Mouse (Mus musculus) T-helper 2 cell (primary cell): Measurements from ENCODE around the gene Zfp697.
"Not testable (repeated sequence)": the region's sequence is repeated elsewhere in the genome, so short reads cannot be mapped to it uniquely, and the experiment has no call there.

Source experiments
- in situ Hi-C: fragments of 300-600 bp; cut with MboI, MseI; formaldehyde crosslinking; loops from one replicate; pipeline ENCODE4 v1.15.1; 2025; ENCODE audit warnings: high pct_unique_total_duplicates

Gene Zfp697

DNA sequence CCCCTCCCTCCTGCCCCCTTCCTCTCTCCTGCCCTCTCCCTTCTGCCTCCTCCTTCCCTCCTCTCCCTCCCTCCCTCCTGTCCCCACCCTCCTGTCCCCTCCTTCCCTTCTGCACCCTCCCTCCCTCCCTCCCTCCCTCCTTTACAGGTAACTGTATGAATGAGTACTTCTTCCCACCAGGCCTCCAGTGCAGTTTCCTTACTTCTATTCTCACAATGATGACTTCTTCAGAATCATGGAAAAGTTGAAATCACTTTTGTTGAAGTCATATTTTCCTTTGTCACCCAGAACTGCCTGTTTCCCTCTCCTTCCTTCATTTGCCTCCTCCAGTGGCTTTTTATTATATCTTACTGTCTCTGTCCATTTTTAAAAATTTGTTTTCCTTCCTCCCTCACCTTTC is 231.7 kb downstream of the Zfp697 start:
- in situ Hi-C loops, result loop anchor here (25.0 kb wide), 1 partner anchor 98 kb away; the partner anchor contains the start of gene Hsd3b2

DNA sequence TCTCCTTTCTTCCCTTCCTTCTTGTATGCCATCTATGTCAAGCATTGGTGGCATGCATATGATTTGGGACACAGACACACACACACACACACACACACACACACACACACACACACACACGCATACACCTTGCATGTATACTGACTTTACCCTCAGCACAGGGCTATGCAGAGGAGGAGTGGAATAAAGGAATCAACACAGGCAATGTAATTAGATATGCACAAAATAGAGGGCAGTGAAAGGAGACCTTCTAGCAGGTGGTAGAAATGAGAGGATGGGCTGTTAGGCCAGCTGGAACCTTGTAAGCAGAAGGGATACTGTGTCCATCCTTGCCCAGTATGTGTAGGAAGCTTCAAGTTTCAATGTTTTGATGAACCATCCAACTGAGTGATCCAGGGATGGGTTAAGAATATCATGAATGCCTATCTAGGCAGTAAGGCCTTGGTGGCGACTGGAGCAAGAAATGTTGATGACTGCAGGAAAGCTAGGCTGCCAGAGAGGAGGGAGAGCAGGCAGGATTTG is 232.2 kb downstream of the Zfp697 start:
- in situ Hi-C loops, result loop anchor here (25.0 kb wide), 1 partner anchor 98 kb away; the partner anchor contains the start of gene Hsd3b2

DNA sequence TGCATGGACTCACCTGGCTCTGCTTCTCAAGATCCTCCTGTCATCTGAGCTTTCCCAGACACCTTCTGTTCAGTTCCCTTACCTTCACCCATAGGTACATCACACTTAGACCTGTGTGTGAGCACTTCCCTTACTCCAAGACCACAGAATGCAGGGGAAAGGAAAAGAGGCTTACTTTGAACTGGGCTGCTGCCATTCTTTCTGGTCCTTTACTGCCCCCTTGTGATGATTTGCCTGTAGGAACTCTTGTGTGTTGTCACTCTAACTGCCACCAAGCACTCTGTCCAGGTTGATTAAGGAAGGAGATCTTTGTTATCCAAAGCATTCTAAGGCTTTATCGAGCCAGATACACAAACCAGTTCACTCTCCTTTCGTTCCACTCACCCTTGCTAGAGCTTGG is 234.0 kb downstream of the Zfp697 start:
- in situ Hi-C loops, result loop anchor here (25.0 kb wide), 1 partner anchor 96 kb away; the partner anchor contains the start of gene Hsd3b2

DNA sequence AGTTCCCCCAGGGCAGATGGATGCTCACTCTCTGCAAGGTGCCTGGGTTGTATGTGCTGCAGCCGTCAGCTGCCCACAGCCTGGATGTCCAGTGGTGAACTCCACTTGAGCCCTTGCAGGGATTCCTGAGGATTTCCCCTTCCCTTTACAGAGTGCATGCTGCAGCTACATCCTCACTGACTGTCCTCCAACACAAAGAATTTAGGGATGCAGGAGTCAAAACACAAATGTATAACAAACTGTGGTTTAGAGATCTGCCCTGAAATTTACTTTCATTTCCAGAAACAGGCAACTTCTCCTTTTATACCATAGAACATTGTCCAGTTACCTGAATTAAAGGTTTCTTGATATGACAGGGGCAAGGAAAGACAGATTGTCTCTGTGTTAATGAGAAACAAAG is 234.5 kb downstream of the Zfp697 start:
- in situ Hi-C loops, result loop anchor here (25.0 kb wide), 1 partner anchor 96 kb away; the partner anchor contains the start of gene Hsd3b2

DNA sequence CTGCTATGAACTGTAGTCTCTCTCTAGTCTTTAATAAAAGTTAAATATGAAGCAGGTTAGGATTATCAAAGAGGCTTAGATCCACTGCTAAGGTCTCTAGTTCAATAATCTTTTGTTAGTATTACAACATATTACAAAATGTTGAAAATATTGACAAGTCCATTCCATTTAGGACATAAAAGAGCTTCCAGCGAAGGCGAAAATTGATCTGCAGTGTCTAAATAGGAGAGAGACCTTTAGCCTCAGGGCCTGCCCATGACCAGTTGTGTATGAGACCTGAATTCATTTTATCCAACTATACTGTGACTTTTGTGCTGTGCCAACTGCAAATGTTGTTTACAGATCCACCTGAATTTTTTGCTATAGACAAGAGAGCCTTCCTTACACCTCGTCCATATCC is 247.4 kb downstream of the Zfp697 start:
- in situ Hi-C loops, result no loop called here

DNA sequence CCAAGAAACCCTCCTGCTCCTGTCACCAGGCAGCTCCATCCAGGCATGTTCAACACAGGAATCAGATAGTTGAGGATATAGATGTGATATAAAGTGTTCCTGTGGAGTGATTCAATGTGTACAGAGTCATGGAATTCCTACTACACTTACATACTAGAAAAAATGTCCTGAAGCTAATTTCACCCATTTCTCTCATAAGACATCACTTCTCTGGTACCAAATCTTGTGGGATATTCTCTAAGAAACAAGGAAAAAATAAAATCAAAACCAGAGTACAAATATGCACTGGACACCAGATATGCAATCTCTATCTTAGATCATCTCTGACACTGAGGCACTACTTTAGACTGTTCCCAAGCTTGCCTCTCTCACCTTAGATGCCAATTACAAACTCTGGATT is 247.9 kb downstream of the Zfp697 start, which contains the start of gene Hsd3b5:
Hsd3b5 (minus strand) TSS at position 101 of the 400 bp plus-strand sequence.
- in situ Hi-C loops, result no loop called here

DNA sequence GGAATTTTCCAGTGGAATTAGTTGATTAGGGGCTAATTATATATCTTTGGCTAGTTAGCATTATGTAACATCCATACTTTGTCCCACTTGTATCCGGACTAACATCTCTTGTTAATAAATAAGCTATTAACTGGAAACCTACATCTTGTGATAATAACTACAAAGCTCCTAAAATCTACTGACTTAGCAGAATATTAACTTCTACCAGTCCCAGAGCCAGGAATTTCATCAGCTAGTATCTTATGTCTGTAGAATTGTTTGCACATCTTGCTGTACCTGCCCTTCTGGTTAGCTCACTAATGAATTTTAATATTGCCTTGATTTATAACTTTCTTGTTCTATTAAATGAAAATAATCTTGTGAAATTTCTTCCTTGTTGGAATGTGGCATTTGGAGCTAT is 252.9 kb downstream of the Zfp697 start:
- in situ Hi-C loops, result no loop called here

DNA sequence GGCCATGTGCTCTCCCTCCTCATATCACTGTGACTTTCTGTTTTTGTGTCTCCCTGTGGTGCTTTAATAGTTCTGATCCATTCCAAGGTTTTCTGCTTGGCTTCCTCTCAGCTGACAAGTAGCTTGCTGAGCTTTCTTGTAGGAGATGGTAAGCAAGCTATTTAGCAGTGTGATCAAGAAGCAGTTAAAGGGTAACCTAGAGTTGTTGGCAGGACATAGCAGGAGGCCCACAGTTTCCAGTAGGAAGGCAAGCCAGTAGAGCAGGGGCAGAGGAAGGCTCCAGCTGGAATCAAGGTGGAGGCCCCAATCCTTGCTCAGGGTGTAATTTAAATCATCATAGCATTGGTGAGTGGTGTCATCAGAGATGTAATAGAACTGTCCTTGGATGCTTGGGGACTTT is 298.5 kb downstream of the Zfp697 start:
- in situ Hi-C loops, result no loop called here

DNA sequence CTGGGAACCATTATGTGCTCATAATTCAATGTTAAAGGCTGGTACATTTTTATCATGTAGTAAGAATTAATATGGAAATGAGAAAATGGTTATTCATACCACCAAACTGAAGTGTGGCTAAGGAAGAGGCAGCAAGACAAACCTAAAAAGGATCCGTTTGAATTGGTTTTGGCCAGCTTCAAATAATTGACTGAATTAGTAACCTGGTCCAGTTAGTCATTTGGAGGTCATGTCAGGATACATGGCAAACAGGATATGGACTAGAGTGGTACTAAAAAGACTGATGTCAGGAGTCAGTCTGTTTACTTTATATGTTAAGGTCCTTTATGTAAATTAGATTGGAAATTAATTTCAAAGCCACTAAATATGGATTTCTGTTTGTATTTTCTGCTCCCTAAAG is 300.1 kb downstream of the Zfp697 start:
- in situ Hi-C loops, result no loop called here

DNA sequence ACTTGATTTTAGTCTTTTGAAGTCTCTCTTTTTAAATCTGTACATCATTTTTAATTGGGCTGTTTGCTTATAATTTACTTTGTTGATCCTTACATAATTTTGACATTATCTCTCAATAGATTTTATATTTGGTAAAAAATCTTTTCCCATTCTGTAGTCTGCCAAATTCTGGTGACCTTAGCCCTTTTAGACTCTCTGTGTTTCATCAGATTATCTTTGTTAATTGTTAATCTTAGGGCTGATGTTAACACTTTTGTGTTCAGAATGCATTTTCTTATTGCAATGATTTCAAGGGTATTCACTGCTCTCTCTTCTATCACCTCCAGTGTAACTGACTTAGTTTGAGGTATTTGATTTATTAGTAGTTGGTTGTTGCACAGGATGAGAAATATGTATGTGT is 338.5 kb downstream of the Zfp697 start:
- in situ Hi-C loops, result loop anchor here (25.0 kb wide), 1 partner anchor 108 kb away; no protein-coding TSS in a partner anchor

DNA sequence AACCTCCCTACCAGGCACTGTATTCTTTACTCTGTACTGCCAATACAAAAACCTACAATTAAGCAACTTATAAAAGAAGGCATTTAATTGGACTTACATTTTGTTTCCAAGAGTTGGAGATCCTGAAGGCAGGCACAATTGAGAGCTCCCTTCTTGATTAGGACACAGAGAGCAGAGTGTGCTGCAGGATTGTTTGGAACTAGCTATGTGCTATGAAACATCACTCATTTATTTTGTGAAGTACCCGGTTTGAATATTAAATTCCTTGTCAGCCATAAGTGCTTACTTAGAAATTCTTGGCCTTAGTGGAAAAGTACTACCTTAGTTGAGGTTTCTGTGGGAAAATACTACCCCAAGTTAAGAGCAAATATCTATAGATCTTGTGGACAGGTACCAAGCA is 342.1 kb downstream of the Zfp697 start, which contains the start of gene Hsd3b2:
Hsd3b2 (minus strand) TSS at position 168 of the 400 bp plus-strand sequence.
- in situ Hi-C loops, result loop anchor here (25.0 kb wide), 1 partner anchor 112 kb away; no protein-coding TSS in a partner anchor

DNA sequence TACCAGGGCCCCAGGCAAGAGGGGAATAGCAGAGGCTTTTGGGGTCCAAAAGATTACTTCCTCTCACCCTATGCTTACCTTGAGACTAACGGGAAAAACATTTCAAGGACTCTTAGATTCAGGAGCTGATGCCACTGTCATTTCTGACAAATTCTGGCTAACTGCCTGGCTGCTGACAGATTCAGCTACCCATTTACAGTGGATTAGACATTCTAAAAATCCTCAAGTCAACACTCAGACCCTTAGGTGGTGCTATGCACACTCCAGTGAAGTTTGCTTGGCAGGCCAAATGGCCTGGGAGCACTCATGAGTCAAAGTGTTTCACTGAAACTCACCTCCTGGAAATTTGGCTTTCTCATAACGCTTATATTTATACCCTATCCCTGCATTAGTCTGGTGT is 344.0 kb downstream of the Zfp697 start:
- in situ Hi-C loops, result no loop called here

DNA sequence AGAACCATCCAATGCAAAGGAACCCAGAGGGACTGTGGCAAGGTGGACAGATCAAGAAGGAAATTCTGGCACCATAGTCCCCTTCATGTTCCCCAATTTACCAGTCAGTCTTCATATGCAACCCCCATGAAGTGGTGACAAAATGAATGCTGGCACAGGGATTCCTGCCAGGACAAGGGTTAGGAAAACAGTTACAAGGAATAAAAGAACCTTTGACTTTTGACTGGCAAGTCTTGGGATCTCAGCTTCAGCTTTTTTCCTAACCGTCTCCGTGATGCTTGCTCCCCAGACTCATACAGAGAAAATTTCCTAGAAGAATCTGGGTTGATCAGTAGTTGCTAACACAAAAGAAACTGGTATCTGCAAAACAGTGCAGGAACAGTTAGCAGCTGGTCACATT is 351.5 kb downstream of the Zfp697 start:
- in situ Hi-C loops, result no loop called here

DNA sequence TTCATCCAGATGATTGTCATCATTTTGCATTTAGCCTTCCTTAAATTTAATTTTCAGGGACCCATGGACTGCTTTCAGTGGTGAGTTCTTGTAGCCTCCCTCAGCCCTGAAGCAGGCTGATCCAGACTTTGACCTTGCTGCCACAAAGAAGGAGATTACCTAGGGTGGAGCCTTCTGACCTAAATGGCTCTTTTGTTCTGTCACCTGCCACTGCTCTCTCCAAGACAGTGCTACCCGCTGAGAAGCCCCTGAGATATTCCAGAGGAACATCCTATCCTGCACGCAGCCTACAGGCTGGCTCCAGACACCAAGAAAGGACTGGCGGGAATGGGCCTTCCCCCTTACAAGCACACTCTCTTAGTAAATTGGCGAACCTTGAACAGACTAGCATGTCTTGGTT is 352.1 kb downstream of the Zfp697 start:
- in situ Hi-C loops, result no loop called here

DNA sequence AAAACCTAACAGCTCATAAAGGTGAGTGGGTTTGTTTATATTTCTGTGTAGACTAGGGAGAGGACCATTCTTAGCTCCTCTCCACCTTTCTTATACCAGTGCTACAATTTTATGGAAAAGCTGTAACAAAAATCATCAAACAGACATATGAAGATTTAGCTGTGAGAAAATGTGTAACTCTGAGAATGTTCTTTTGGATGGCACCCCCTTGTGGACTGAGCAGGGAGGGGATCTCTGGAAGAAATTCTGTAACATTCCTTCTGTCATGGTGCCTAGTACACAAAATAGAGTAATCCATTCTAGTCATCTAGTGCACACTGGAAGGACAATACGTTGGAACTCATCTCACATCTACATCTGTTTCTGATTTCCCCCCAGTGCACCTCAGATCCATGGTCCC is 358.8 kb downstream of the Zfp697 start:
- in situ Hi-C loops, result not testable (repeated sequence)

DNA sequence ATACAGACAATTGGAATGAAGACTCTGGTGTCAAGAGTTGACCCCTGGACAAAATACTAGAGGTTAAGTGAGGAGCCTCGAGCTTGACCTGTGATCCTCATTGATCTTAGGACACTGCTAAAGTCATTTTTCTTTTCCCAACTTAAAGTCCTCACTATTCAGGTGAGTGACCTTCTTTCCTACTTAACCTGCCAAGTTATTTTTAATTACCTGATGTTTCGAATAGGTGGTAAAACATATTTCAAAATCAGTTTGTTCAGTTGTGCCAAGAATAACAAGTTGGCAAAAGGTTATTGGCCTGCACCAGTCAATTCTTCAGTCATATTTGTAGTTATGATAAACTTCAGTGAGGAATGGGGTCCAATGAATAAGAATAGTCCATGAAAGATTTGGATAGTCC is 369.9 kb downstream of the Zfp697 start:
- in situ Hi-C loops, result no loop called here

DNA sequence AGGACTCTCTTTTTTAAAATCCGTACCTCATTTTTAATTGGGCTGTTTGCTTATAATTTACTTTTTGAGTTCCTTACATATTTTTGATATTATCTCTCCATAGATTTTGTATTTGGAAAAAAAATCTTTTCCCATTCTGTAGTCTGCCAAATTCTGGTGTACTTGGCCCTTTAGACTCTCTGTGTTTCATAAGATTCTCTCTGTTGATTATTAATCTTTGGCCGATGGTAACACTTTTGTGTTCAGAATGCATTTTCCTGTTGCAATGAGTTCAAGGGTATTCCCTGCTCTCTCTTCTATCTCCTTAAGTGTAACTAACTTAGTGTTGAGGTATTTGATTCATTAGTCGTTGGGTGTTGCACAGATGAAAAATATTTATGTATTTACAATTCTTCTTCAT is 374.6 kb downstream of the Zfp697 start:
- in situ Hi-C loops, result no loop called here

DNA sequence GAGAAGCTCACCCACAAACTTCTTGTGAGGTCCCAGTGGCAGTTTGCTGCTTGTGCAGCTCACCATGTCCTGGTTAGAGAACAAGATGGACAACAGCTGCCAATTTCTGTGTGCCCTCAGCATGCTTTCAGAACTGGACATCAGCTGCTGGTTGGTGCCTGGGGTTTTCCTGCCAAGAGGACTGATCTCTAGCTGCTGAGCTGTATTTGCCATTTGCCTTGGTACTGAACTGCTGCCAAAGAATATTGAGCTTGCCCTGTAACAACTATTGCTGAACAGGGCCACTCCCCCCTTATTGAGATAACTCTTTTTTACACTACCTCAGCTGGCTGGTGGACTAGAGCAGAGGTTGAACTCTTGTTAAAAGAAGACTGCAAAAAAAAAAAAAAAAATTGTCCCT is 381.9 kb downstream of the Zfp697 start:
- in situ Hi-C loops, result no loop called here

DNA sequence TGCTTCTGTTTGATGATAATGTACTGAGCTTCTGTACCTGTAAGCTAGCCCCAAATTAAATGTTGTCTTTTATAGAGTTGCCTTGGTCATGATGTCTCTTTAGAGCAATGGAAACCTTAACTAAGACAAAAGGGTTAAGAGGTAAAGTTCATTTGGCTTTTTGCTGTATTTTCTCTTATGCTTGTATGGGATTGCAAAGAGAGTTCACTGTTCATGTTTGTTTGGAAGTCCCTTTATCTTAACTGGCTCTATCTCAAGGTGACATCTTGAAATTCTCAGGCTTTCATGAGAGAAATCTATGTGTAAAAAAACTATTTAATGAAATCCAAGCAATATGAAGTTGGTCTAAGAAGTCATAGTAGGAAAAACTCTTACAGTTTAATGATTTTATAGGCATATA is 398.7 kb downstream of the Zfp697 start:
- in situ Hi-C loops, result no loop called here

DNA sequence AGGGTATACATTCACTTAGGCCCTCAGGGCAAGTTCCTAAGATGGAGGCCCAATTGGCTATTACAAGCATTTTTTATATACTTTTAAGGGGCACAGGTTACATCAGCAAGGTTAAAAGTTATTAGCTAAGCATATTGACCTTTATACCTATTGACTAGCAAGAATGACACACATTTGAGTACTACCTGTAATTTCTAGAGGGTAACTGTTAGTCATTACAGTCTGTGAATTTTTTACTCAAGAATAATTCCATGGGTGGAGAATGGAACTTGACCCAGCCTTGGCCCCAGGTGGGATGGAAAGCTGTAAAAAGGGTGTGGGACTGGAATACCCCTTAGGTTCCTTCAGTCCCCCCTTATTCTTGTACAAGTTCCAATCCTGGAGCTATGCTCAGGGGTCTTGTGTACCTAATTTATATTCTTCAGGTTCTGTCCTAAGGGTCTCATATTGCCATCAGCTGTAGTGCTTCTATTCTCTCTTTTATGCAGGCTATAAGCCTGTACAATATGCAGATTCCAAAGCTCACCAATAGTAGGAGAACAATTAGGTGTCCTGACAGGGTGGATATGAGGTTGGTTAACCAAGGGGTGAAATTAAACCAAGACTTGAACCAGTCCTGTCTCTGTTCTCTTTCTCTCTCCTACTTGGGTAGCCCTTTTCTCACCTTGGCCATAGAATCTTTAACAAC is 400.1 kb downstream of the Zfp697 start:
- in situ Hi-C loops, result no loop called here

DNA sequence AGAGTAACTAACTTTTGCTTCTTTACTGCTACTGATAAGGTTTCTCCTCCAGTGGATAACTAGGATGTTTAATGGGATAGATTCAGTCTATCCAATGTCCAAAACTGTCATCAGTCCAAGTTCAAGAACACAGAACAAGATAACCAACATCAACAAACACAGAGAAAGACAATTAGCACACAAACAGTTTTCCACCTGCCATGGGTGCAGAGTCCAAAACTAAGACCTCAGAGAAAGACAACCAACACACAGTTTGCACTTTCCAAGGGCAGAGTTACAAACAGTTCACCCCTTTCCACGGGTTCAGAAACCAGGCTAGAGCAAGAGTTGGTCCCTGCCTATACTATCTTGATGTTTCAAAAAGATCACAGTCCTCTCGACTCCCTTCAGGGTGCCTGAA is 404.3 kb downstream of the Zfp697 start:
- in situ Hi-C loops, result no loop called here
